Mouse (Mus musculus) midbrain, embryonic 12.5 days (tissue): ENCODE measurements around the gene Slc11a1. TPM values are rescaled to one million over a fixed set of nuclear protein-coding genes. Genes with fewer than 3 reads are reported as not detected.
A peak's percentile ranks its signal among the peaks of the same experiment; 100 is the strongest.
"Not testable (repeated sequence)": the region's sequence is repeated elsewhere in the genome, so short reads cannot be mapped to it uniquely, and the experiment has no call there.

ENCODE experiments used
- ATAC-seq: fragments of 200-750 bp; cut with Nextera tagmentation; 2 replicates; pipeline ENCODE4 v1.8.0; 2017; ENCODE audit warnings: low read depth, moderate TSS enrichment, moderate library complexity; ENCODE audit not compliant: low FRiP score
- H3K27ac ChIP-seq: fragments of 300-500 bp; sonication (generic); replicated peaks from 2 replicates; pipeline ENCODE4 v1.5.1; 2016; ENCODE audit warnings: mild to moderate bottlenecking
- H3K27me3 ChIP-seq: fragments of 300-500 bp; sonication (generic); 2 replicates; pipeline ENCODE4 v1.6.1; 2016; ENCODE audit warnings: mild to moderate bottlenecking
- H3K36me3 ChIP-seq: fragments of 300-500 bp; sonication (generic); 2 replicates; pipeline ENCODE4 v1.6.1; 2016
- H3K4me1 ChIP-seq: fragments of 300-500 bp; sonication (generic); 2 replicates; pipeline ENCODE4 v1.6.1; 2016
- H3K4me2 ChIP-seq: fragments of 300-500 bp; sonication (generic); replicated peaks from 2 replicates; pipeline ENCODE4 v1.6.1; 2016; ENCODE audit warnings: mild to moderate bottlenecking, moderate library complexity
- H3K4me3 ChIP-seq: fragments of 300-500 bp; sonication (generic); 2 replicates; pipeline ENCODE4 v1.5.1; 2016; ENCODE audit warnings: mild to moderate bottlenecking
- H3K9ac ChIP-seq: fragments of 300-500 bp; sonication (generic); replicated peaks from 2 replicates; pipeline ENCODE4 v1.6.1; 2016; ENCODE audit warnings: mild to moderate bottlenecking, moderate library complexity
- H3K9me3 ChIP-seq: fragments of 300-500 bp; sonication (generic); 2 replicates; pipeline ENCODE4 v1.6.1; 2016; ENCODE audit warnings: mild to moderate bottlenecking
- WGBS: fragments of 180-500 bp; shearing (Covaris S2); methylation state at CpG from one replicate; pipeline ENCODE4 v1.1.7; 2016; 5-methylcytosine and 5-hydroxymethylcytosine counted together
- polyA plus RNA-seq: library from polyadenylated mRNA; unstranded; fragments of >200 nt; fragmentation: Nextera tagmentation; extraction: Ambion mirVana; gene quantifications from 2 replicates; pipeline ENCODE4 v1.2.1, GENCODE M21; 2016

The Slc11a1 gene
- polyA plus RNA-seq, 1 experiment from 2014 or later, result 2.4 TPM

DNA sequence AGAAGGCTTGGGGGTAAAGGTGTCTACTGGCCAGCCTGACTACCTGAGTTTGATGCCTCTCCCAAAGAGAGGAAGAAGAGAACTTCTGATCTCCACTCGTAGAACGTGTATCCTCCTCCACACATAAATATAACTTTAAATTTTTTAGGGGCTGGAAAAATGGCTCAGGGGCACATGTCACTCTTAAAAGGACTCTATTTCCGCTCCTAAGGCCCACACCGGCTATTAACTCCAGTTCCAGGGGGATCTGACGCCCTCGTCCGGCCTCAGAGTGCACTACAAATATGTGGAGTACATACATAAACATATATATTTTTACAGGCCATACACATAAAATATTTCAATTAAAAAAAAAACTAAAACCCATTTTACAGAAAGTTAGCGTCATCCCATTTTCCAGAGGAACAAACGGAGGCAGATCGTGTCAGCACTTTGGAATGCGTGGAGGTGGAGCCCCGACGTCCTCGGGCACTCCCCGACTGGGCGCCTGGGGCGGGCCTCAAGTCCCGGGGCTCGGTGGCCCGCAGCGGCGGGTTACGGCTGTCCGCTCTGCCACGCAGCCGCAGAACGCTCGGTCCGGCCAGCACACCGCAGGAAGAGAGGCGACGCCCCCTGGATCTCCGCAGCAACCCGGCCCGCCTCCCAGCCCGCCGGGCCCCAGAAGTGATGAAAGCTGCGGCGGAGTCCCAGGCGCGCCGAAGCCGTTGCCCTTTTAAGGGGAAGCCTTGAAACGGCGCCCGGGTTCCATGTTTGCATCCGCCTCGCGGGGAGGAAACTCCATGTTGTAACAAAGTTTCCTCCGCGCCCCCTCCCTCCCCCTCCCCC, 16.1 kb downstream of the Slc11a1 start, which contains the start of gene Ctdsp1:
Gene Ctdsp1, plus strand, starts transcription at position 586 of the 825 bp plus-strand sequence.
- no peaks in the 10 kb centered on the region for H3K9me3 ChIP-seq
- WGBS, result 2% methylated on average over 49 of the region's 51 CpGs
- ATAC-seq, result peak; percentile 69
- peak within 1 kb of the TSS; percentile 93 for H3K4me2 ChIP-seq
- peaks cover 19% of the 10 kb centered on the region for H3K36me3 ChIP-seq
- H3K9ac ChIP-seq, result peak within 1 kb of the TSS; percentile 92
- peak within 1 kb of the TSS; percentile 93 for H3K4me3 ChIP-seq
- H3K4me1 ChIP-seq, result peaks cover 34% of the 10 kb centered on the region
- H3K27ac ChIP-seq, result peak within 1 kb of the TSS; percentile 90
- H3K27me3 ChIP-seq, result peaks cover 29% of the 10 kb centered on the region

DNA sequence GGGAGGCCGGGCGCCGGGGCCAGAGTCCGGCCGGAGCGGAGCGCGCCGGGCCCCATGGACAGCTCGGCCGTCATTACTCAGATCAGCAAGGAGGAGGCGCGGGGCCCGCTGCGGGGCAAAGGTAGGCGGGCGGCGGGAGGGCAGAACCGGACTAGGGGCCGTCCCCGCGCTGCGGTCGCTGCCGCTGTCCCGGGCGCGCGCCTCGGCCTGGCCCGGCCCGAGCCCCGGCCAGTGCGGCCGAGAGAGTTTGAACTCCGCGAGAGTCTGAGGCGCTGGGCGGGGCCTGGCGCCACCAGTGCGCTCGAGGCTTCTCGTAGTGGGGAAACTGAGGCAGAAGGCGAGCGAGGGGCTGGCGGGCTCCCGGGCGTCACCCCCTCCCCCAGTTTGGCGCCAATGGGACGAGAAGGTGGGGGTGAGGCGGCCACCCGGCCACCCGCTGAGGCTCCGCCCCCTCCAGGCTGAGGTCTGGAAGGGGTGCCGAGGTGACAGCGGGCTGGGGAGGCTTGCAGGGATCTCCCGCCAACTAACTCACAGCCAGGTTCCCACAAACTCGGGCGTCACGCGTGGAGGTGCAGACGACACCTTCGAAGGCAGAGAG, 16.9 kb downstream of the Slc11a1 start:
- Histone ChIP-seq H3K9ac (peak overlapping the region; percentile 92), H3K4me2 (peak overlapping the region; percentile 93), H3K36me3 (peaks cover 19% of the 10 kb centered on the region), H3K4me1 (peaks cover 35% of the 10 kb centered on the region), H3K27ac (peak overlapping the region; percentile 90), H3K27me3 (peaks cover 29% of the 10 kb centered on the region), H3K4me3 (peak overlapping the region; percentile 93), H3K9me3 (no peaks in the 10 kb centered on the region)
- peak; percentile 42 for ATAC-seq
- WGBS, result 0% methylated on average over 59 of the region's 63 CpGs

DNA sequence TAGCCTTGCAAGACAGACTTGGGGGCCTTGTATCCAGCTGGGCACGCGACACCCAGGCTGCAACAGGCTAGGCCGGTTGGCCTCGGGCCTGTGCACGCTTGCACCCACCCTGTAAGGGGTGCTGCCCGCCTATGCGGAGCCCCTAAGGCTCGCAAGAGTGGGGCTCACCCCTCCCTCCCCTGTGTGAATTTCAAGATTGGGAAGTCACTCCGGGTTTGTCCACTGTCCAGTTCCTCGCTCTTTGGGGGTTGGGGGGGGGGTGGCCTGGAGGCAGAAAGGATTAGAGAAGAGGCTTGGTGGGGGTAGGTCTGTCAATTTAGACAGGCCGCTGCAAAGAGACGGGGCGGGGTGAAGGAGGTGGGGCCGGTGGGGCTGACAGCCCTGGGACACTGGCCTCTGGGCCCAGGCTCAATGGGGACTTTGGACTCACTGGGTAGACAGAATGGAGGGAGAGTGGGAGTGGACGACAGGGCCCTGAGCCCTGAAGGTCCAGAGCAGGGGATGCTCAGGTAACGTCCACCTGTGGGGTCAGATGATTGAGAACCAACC, 17.5 kb downstream of the Slc11a1 start:
- peak; percentile 13 for ATAC-seq
- H3K4me2 ChIP-seq, result peak overlapping the region; percentile 93
- H3K9me3 ChIP-seq, result no peaks in the 10 kb centered on the region
- H3K4me3 ChIP-seq, result peak overlapping the region; percentile 93
- H3K4me1 ChIP-seq, result peaks cover 31% of the 10 kb centered on the region
- peaks cover 29% of the 10 kb centered on the region for H3K27me3 ChIP-seq
- WGBS, result 2% methylated on average over 16 of the region's 16 CpGs
- H3K36me3 ChIP-seq, result peaks cover 19% of the 10 kb centered on the region
- H3K9ac ChIP-seq, result peak overlapping the region; percentile 92
- peak overlapping the region; percentile 90 for H3K27ac ChIP-seq

DNA sequence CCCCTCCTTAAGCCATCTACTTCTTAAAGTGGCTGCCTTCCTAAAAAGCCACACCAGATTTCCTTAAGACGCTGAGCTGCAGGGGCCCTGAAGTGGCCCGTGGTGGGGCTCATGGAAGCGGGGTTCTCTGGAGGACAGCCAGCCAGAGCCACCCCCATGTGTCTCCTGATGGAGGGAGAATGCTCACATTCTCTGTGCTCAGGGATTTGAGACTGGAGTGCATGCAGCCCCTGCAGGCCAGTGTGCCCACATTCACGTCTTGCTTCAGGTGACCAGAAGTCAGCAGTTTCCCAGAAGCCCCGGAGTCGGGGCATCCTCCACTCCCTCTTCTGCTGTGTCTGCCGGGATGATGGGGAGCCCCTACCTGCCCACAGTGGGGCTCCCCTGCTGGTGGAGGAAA, 18.0 kb downstream of the Slc11a1 start:
- peaks cover 29% of the 10 kb centered on the region for H3K27me3 ChIP-seq
- H3K27ac ChIP-seq, result no peak overlapping the region
- 40% methylated on average over 7 of the region's 7 CpGs for WGBS
- peak overlapping the region; percentile 92 for H3K9ac ChIP-seq
- no peaks in the 10 kb centered on the region for H3K9me3 ChIP-seq
- peak overlapping the region; percentile 93 for H3K4me3 ChIP-seq
- no peak for ATAC-seq
- peaks cover 19% of the 10 kb centered on the region for H3K36me3 ChIP-seq
- peaks cover 33% of the 10 kb centered on the region for H3K4me1 ChIP-seq
- H3K4me2 ChIP-seq, result peak overlapping the region; percentile 93

DNA sequence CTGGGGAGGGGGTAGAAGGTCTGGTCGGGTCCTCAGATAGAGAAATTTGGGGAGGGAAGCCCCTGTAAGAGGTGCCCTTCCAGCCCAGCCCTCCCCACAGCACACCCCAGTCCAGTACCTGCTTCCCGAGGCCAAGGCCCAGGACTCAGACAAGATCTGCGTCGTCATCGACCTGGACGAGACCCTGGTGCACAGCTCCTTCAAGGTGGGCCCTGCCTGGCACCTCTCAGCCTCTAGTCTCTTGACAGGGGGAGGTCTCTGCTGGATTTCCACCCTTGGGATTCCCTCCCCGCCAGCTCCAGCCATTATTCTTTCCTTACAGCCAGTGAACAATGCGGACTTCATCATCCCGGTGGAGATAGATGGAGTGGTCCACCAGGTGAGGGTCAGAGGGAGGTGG, 18.7 kb downstream of the Slc11a1 start:
- H3K9ac ChIP-seq, result no peak overlapping the region
- peaks cover 22% of the 10 kb centered on the region for H3K27me3 ChIP-seq
- peaks cover 33% of the 10 kb centered on the region for H3K4me1 ChIP-seq
- H3K36me3 ChIP-seq, result peaks cover 19% of the 10 kb centered on the region
- H3K4me3 ChIP-seq, result no peak overlapping the region
- ATAC-seq, result no peak
- WGBS, result 93% methylated on average over 9 of the region's 9 CpGs
- H3K4me2 ChIP-seq, result no peak overlapping the region; the same call in 1 of the 2 replicates
- no peak overlapping the region for H3K27ac ChIP-seq
- no peaks in the 10 kb centered on the region for H3K9me3 ChIP-seq

DNA sequence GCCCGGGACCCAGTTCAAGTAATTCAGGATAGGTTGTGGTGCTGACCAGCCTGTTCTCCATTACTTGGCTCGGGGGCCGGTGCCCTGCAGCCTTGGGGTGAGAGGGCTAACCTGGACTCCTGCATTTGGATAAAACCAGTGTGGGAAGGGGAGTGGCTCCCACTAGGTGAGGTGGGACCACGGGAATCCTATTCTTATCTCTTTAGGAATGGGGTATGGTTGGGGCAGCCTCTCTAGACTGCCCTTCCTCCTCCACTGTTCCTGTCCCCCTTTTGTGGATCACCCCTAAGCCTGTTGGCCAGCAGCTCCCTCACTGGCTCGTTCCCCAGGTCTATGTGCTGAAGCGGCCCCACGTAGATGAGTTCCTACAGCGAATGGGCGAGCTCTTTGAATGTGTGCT, 19.3 kb downstream of the Slc11a1 start:
- H3K9ac ChIP-seq, result no peak overlapping the region
- H3K4me3 ChIP-seq, result no peak overlapping the region
- H3K27me3 ChIP-seq, result peaks cover 16% of the 10 kb centered on the region
- no peaks in the 10 kb centered on the region for H3K9me3 ChIP-seq
- H3K27ac ChIP-seq, result no peak overlapping the region
- no peak for ATAC-seq
- WGBS, result 91% methylated on average over 9 of the region's 9 CpGs
- peaks cover 33% of the 10 kb centered on the region for H3K4me1 ChIP-seq
- no peak overlapping the region for H3K4me2 ChIP-seq
- peaks cover 19% of the 10 kb centered on the region for H3K36me3 ChIP-seq

DNA sequence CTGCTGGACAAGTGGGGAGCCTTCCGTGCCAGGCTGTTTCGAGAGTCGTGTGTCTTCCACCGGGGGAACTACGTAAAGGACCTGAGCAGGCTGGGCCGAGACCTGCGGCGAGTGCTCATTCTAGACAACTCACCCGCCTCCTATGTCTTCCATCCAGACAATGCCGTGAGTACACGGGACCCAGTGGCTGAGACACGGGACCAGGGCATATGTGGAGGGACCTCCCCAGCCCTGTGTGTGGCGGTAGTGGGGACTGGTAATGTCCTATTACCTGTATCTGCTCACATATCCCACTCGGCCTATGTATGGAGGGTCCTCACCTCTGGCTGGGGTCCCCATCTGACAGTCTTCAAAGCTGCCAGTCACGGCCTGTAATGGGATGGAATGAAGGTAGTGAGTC, 19.9 kb downstream of the Slc11a1 start:
- no peak for ATAC-seq
- no peak overlapping the region for H3K4me2 ChIP-seq
- H3K36me3 ChIP-seq, result peaks cover 19% of the 10 kb centered on the region
- no peaks in the 10 kb centered on the region for H3K9me3 ChIP-seq
- no peak overlapping the region for H3K4me3 ChIP-seq
- no peak overlapping the region for H3K27ac ChIP-seq
- no peak overlapping the region for H3K9ac ChIP-seq
- WGBS, result 90% methylated on average over 15 of the region's 15 CpGs
- peaks cover 10% of the 10 kb centered on the region for H3K27me3 ChIP-seq
- H3K4me1 ChIP-seq, result peaks cover 30% of the 10 kb centered on the region

DNA sequence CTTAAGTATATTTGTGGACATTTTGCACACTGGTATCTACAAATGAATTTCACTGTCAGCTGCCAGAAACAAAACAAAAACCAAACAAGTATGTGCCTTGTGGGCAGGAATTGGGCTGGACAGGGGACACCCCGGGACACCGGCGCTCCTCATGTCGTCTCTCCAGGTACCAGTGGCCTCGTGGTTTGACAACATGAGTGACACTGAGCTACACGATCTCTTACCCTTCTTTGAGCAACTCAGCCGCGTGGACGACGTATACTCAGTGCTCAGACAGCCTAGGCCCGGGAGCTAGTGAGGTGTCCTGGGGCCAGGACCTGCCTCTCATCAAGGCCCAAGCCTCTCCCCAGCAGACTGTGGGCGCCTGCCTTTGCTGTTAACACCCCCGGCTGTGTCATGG, 20.3 kb downstream of the Slc11a1 start:
- Histone ChIP-seq H3K9me3 (no peaks in the 10 kb centered on the region), H3K4me2 (no peak overlapping the region), H3K27me3 (peaks cover 6% of the 10 kb centered on the region), H3K4me1 (peaks cover 26% of the 10 kb centered on the region), H3K27ac (no peak overlapping the region), H3K36me3 (peaks cover 19% of the 10 kb centered on the region), H3K4me3 (no peak overlapping the region), H3K9ac (no peak overlapping the region)
- 86% methylated on average over 11 of the region's 13 CpGs for WGBS
- no peak for ATAC-seq

DNA sequence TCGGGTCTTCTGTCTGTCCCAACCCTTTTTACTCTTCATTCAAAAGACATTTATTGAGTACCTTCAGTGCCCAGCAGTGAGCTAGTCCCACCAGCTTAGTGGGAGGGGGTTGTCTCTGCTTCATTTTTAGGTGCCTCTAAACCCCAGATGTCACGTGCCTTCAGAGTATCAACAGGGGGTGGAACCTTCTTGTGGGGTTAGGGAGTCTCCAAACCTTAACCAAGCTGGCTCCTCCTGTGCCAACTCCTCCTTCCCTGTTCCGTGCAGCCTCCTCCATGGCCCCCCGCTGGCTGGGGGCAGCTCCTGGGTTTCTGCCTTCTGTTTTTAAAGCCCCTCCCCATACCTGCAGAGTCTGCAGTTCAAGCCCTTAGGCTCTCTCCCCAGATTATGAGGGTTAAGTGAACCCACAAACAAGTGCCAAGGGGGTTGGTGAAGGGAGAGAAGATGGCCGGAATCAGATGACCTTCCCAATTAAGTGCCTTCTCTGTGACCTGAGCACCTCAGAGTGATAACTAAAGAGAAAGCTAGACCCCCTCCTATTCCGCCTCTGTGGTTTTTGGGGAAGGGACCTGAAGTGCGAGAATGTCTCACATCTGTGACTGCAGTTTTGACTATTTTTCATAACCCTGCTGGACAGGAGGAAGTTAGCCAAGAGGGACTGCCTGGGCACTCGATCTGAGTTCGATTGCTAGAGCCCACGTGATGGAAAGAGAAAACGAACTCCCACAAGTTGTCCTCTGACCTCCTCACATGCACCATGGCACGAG, 21.6 kb downstream of the Slc11a1 start:
- H3K4me1 ChIP-seq, result peaks cover 22% of the 10 kb centered on the region
- not testable (repeated sequence) for ATAC-seq, H3K27me3 ChIP-seq, H3K9me3 ChIP-seq, H3K9ac ChIP-seq
- H3K4me2 ChIP-seq, result peak overlapping the region; percentile 86
- H3K27ac ChIP-seq, result peak overlapping the region; percentile 73
- peaks cover 19% of the 10 kb centered on the region for H3K36me3 ChIP-seq
- peak overlapping the region; percentile 44 for H3K4me3 ChIP-seq
- 10% methylated on average over 12 of the region's 12 CpGs for WGBS

DNA sequence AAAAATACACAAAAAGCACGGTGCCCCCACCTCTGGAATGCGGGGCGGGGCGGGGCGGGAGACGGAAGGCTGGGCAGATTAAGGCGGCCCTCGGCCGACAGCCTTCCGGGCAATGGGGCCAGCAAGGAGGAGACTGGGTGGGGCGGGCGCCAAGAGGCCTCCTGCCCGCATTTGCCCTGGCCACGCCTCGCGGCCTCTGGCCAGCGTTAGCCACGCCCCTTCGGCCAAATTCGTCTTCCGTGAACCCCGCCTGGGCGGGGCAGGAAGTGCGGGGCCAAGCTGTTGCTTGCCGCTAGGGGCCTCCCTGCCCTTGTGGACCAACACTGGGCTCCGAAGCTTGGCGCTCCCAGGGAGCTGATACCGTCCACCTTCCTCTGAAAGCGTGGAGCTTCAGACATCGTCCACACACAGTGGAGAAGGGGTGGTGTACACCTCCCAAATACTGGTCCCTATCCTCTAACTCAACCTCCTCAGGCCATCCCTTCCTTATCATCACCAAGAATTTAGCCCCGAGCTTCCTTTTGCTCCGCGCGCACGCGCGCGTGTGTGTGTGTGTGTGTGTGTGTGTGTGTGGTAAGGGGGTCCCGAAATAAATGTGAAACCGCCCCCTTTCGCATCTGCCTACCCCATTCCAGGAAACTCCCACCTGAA, 22.4 kb downstream of the Slc11a1 start:
- peaks cover 18% of the 10 kb centered on the region for H3K4me1 ChIP-seq
- under 1% methylated on average over 41 of the region's 41 CpGs for WGBS
- peaks cover 19% of the 10 kb centered on the region for H3K36me3 ChIP-seq
- no peaks in the 10 kb centered on the region for H3K9me3 ChIP-seq
- no peaks in the 10 kb centered on the region for H3K27me3 ChIP-seq
- peak overlapping the region; percentile 73 for H3K27ac ChIP-seq
- H3K4me3 ChIP-seq, result peak overlapping the region; percentile 44
- peak overlapping the region; percentile 86 for H3K4me2 ChIP-seq
- peak; percentile 89 for ATAC-seq
- peak overlapping the region; percentile 72 for H3K9ac ChIP-seq

DNA sequence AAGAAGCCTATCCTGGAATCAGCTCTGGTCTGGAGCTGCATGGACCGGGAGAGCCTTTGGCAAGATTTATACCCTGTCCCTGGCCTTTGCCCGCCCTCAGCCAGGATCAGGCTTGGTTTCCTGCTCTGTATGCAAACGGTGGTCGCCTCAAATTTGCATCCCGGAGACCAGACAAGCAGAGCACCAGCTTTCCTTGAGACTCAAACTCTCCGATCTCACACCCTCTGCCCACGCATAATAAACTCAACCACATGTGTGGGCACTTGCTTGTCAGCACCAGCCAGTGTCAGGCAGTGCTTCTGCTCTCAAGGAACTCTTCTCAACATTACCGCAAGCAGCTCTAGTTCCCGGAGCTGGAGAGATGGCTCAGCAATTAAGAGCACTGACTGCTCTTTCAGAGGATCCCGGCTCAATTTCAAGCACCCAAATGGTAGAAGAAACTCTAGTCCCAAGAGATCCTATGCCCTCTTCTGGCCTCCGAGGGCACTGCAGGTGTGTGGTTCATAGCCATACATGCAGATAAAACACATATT, 23.0 kb downstream of the Slc11a1 start:
- peak overlapping the region; percentile 44 for H3K4me3 ChIP-seq
- WGBS, result 5% methylated on average over 11 of the region's 11 CpGs
- H3K9me3 ChIP-seq, result no peaks in the 10 kb centered on the region
- H3K4me2 ChIP-seq, result peak overlapping the region; percentile 86
- H3K9ac ChIP-seq, result peak overlapping the region; percentile 72
- peaks cover 19% of the 10 kb centered on the region for H3K36me3 ChIP-seq
- H3K27ac ChIP-seq, result peak overlapping the region; percentile 73
- H3K4me1 ChIP-seq, result peaks cover 12% of the 10 kb centered on the region
- peak; percentile 42 for ATAC-seq
- no peaks in the 10 kb centered on the region for H3K27me3 ChIP-seq
